Mouse (Mus musculus): ENCODE data around the gene Samd7.

The Samd7 gene

GRCm38 (mm10) chr3:30764877-30765276, 18.8 kb downstream of the Samd7 start:
- DNase-seq (ENCODE audit: low read depth, low spot score), result no peak

GRCm38 (mm10) chr3:30765311-30766027, 19.4 kb downstream of the Samd7 start:
- DNase-seq (ENCODE audit: low read depth, low spot score), result no peak

- no peak for DNase-seq (ENCODE audit: low read depth, low spot score)
Measured at GRCm38 (mm10) chr3:30766177-30766576, 20.1 kb downstream of the Samd7 start.

- DNase-seq (ENCODE audit: low read depth, low spot score), result no peak
Measured at GRCm38 (mm10) chr3:30767271-30767670, 21.2 kb downstream of the Samd7 start.

GRCm38 (mm10) chr3:30769755-30770515, 23.8 kb downstream of the Samd7 start:
- DNase-seq (ENCODE audit: low read depth, low spot score), result no peak

GRCm38 (mm10) chr3:30771560-30771959, 25.5 kb downstream of the Samd7 start:
- no peak for DNase-seq (ENCODE audit: low read depth, low spot score)

GRCm38 (mm10) chr3:30772631-30773030, 26.5 kb downstream of the Samd7 start:
- no peak for DNase-seq (ENCODE audit: low read depth, low spot score)

- no peak for DNase-seq (ENCODE audit: low read depth, low spot score)
Measured at GRCm38 (mm10) chr3:30774677-30775076, 28.6 kb downstream of the Samd7 start.

- no peak for DNase-seq (ENCODE audit: low read depth, low spot score)
Measured at GRCm38 (mm10) chr3:30777984-30778383, 31.9 kb downstream of the Samd7 start.

GRCm38 (mm10) chr3:30788531-30788930, 42.4 kb downstream of the Samd7 start:
- no peak for DNase-seq (ENCODE audit: low read depth, low spot score)

GRCm38 (mm10) chr3:30792737-30793402, 46.8 kb downstream of the Samd7 start, which contains the start of gene Sec62:
Sec62 (plus strand) TSS chr3:30792875.
- peak; percentile 77 for DNase-seq (ENCODE audit: low read depth, low spot score)

- peak; percentile 4 for DNase-seq (ENCODE audit: low read depth, low spot score)
Measured at GRCm38 (mm10) chr3:30793403-30794221, 47.5 kb downstream of the Samd7 start.

GRCm38 (mm10) chr3:30802171-30802570, 56.1 kb downstream of the Samd7 start:
- DNase-seq (ENCODE audit: low read depth, low spot score), result no peak

- no peak for DNase-seq (ENCODE audit: low read depth, low spot score)
Measured at GRCm38 (mm10) chr3:30812881-30813280, 66.8 kb downstream of the Samd7 start.

Measured in brain, embryonic 18.5 days (tissue).